Mouse (Mus musculus) right cerebral cortex, postnatal 25 days (tissue): ENCODE measurements around the gene Dhrs2.

Experiments used
- DNase-seq: peaks from one replicate; pipeline ENCODE4 v3.0.0; 2022

The Dhrs2 gene

DNA sequence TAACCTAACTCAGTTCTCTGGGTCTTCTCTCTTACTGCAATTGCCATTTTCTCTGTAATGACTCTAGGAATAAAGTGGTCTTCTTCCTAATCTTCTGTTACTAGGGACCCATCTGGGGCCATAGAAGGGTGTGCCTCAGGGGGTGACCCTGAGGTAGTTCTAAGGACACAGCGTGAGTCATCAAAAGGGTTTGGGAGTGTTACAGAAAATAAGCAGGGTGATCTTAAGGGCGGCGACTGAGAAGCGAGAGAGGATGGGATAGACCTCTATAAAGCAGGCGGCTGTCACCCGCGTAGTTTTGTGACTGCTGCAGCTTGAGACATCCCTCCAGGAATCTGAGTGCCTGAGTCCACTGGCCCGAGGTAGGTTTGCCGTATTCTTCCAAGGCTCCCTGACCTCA is at the start of gene Dhrs2:
Gene Dhrs2 (plus strand): TSS at position 301 of the 400 bp plus-strand sequence.
- DNase-seq = no peak

GRCm38 (mm10) chr14:55174164-55174563 is 47.6 kb upstream of the Dhrs2 start:
- no peak for DNase-seq

DNA sequence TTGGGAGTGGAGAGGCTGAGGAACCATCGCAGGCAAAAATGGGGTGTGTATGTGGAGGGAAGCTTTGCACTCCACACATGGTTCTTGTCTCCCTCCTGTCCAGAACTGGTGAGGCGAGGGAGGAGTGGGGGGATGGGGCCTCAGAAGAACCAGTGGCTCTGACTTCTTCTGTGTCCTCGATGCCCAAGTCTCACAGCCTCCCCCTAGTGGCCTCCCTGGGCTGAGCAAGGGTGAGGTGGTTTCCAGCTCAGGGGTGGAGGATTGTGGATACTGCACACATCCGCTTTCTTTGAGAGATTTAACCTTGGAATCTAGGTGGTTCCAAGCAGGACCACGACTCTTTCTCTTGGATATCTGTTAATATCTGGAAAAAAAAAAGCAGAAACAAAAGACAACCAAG is 44.5 kb upstream of the Dhrs2 start:
- DNase-seq = peak; percentile 36

DNA sequence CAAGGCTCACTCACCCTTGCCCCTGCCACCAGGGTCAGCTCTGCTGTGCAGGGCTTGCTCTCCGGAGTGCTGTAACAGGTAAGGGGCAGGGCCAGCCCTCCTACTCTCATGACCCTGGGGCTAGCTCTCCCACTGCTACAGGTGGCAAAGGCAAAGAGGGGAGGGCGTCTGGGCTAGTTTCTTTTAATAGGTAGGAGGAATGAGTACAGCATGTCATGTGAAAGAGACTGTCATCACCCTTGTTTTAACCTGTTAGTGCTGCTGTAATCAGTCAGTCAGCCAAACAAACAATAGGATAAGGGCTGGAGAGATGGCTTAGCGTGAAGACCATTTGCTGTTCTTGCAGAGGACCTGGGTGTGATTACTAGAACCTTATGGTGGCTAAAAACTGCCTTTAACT is 40.9 kb upstream of the Dhrs2 start:
- no peak for DNase-seq

DNA sequence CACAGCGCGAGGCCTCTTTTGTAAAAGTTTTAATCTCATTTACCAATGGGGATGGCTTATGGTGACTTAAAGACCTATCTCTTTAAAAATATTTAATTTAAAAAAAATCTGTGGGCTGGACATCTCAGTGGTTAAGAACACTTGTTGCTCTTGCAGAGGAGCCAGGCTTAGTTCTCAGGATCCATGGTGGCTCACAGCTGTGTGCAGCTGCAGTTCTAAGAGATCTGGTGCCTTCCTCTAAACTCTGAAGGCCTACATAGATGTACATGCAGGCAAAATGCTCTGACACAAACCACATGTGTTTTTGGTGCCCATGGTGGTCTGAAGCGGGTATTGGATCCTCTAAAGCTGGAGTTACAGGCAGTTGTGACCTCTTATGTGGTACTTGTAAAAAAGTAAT is 38.6 kb upstream of the Dhrs2 start:
- DNase-seq = no peak

DNA sequence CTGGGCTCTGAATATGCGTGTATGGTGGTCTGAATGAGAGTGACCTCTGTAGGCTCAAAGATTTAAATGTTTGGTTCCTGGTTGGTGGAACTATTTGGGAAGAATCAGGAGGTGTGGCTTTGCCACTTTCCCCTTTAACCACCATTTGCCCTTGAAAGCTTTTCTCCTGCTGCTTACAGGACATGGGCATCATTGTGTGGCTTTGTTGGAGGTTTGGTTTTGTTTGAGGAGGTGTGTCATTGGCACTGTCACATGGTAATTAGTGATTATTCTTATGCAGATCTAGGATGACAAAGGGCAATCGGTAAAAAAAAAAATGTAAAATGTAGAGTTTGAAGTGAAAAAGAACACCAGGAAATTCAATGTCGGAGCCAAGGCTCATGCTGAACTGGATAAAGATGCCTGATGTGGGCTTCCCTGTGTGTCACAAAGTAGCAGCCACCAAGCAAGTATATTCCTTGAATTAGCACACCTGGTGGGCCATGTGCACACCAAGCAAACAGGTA is 37.1 kb upstream of the Dhrs2 start:
- no peak for DNase-seq

DNA sequence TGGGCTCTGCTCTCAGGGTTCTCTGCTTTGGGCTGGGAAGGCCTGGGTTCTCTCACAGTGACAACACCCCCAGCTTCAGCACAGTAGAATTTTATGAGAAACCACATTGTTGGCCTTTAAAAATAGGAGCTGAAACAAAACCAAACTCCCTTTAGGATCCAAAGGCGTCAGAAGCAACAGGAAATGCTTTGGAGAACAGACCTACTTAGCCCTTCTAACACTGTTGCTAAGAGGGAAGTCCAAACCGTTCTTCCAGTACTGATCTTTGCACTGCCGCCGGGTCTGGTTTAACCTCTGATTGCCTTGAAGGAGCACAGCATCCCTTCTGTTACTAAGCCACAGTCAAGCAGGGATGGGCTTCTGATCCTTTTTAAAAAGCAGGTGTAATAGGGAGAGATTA is 33.3 kb upstream of the Dhrs2 start:
- peak; percentile 12 for DNase-seq

GRCm38 (mm10) chr14:55189351-55189769 is 32.4 kb upstream of the Dhrs2 start:
- DNase-seq = peak; percentile 63

DNA sequence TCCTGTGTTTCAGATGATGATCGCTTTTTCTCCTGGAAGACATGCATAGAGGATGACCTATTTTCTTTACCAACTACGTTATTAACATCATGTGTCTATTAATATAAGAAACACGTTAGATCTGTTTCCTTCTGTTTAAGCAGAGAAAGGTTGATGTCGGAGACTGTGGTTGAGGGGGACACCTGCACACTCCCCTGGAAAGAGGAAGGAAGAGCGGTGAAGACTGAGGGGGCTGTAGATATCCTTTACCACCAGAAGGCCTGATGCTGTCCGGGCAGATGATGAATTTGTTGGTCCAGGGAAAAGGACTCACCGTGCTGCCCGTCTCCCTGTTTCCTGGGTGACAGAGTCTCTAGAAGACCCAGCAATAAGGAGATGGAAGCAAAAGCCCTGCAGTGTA is 28.5 kb upstream of the Dhrs2 start:
- no peak for DNase-seq

- DNase-seq = no peak
Measured at GRCm38 (mm10) chr14:55193876-55194635, 27.8 kb upstream of the Dhrs2 start.

DNA sequence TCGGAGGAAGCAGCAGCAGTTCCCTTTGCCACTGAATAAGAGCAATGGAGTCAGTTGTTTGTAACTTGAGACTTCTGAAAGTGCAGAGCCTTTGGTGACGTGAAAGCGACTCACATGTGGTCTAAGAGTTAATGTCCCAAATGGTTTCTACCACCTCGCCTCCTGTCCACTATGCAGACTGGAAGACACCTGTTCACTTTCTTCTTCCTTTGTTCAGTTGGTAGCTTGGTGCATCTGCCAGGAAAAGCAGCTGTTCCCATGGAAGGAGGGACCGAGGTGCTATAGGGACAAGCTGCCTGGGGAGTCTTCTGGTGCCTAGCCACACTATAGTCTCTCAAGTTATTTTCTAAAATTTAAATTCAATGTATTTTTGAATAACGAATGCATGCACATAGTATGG is 27.0 kb upstream of the Dhrs2 start:
- no peak for DNase-seq

DNA sequence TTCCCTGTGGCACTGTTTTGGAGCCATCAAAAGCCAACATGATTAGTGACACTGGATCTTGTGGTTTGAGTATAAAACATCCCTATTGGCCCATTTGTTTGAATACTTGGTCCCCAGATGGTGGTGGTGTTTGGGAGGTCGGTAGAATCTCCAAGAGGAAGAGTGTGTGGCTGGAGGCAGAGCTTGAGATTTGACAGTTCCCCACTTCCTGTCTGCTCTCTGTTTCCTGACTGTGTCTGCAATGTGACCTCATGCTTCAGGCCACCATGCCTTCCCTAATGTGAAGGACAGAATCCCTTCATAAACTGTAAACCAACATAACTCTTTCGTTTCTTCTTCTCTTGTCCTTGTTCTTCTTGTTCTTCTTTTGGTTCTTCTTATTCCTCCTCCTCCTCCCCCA is 24.7 kb upstream of the Dhrs2 start:
- no peak for DNase-seq

DNA sequence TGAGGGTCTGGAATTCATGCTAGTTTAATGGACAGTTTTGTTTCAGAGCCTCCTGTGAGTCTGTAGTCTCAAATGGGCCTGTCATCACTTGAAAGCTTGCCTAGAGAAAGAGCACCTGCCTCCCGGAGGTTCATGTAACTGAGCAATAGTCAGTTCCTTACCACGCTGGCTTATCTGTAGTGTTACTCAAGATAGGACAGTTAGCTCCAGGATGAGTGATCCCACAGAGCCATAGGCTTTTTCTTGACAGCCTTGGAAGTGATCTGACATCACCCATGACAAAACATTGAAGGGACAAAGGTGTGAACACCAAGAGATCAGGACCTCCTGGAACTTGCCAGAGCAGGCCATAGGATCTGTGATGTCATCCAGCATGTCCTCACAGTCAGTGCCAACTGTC is 23.6 kb upstream of the Dhrs2 start:
- DNase-seq = no peak

DNA sequence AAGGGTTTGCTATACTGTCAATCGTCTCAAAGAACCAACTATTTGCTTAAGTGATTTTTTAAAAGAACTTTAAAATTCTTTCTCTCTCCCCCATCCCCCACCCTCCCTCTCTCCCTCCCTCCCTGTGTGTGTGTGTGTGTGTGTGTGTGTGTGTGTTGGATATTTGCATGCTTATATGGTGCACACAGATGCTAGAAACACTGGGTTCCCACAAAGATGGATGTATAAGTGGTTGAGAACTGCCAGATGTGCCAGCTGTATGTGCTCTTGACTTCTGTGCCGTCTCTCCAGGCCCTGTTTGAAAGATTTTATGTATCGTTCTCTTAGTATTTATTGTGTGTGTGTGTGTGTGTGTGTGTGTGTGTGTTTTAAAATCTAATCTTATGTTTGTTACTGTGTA is 17.3 kb upstream of the Dhrs2 start:
- no peak for DNase-seq

DNA sequence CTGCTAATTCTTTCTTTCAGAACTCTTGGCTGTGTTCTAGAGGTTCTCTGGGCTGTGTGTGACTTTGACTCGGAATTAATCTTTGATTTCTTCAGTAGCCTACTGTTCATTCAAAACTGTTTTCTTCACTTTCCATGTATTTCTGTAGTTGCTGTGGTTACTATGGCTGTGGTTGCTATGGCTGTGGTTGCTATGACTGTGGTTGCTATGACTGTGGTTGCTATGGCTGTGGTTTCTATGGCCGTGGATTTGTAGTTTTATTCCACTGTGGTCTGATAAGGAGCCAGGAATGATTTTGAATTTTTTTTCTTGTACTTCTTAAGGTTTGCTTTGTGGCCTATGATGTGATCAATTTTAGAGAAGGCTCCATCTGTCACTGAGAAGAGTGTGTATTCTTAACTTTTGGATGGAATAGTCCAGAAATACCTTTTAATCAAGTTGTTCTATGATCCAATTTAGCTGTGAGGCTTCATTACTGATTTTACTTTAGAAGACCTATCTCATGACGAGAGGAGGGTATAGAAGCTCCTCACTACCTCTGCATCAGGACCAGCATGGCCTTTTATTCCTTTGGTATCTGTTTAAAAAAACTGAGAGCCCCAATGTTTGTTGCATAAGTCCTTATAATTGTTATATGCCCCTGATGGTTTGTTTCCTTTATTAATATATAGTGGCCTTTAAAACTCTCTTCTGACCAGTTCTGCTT is 16.6 kb upstream of the Dhrs2 start:
- peak; percentile 48 for DNase-seq

- no peak for DNase-seq
Measured at GRCm38 (mm10) chr14:55208306-55208705, 13.5 kb upstream of the Dhrs2 start.

GRCm38 (mm10) chr14:55213621-55214020 is 8.2 kb upstream of the Dhrs2 start:
- DNase-seq = no peak

DNA sequence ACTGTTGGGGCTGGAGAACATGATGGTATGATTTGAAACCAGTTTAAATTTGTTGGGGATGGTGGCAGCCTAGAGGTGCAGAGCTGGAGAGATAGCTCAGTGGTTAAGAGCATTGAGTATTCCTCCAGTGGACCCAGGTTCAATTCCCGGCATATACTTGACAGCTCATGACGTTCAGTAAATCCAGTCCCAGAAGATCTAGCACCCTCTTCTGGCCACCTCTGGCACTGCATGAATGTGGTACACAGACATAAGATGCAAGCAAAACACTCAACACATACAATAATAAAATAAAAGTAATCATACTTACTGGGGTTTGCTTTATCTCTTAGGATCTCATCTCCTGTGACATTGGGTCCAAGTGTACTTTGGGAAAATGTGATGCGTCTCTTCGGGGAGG is 7.3 kb upstream of the Dhrs2 start:
- no peak for DNase-seq

DNA sequence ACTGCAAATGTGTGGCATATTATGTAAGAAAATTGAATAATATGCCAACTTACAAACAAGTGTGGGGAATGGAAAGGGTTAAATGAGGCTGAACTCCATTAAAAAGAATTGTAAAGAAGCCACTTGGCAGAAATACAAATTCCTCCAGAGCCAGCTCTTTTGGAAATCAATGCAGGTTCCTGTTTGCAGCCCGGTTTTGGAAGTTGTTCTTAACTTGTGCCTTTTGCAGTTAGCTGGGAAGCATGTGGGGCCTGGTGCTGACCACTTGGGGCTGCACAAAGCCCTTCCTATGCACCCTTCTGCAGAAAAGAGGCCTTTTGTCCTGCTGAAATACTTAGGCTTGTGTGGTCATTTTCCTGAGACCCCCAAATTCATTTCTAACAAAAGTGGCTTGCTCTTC is 1.4 kb downstream of the Dhrs2 start:
- no peak for DNase-seq

DNA sequence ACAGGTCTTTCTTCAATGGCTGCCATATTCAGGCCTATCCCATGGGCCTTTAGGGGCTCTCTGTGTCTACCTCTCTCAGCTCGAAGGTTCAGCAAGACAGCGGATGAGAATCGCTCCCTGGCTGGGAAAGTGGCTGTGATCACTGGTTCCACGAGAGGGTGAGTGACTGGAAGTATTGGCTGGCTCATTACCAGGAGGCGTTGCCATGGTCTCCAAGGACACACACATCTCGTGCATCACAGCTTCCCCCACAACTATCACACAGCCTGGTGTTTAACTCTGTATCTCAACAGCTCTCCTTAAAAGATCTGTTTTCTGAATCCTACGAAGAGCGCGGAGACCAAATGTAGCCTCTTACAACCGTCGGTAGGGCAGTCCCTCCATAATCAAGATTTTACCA is 12.8 kb downstream of the Dhrs2 start:
- no peak for DNase-seq

DNA sequence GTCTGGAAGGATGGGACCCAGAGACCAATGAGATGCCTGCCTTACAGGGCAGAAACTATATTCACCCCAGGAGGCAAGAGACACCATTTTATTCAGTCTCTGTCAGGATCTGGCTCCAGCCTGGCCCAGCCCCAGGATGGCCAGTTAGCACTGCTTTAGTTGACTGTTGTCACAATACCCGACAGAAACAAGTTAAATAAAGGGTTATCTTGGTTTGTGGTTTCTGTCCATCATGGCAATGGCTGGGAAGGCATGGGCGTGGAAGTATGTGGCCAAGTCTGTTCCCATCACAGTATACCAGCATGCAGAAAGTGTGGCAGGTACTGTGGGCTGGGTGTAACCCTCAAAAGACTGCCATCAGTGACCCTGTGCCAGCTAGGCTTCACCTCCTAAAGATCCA is 14.9 kb downstream of the Dhrs2 start:
- DNase-seq = no peak

GRCm38 (mm10) chr14:55242664-55243063 is 20.9 kb downstream of the Dhrs2 start:
- DNase-seq = no peak

- no peak for DNase-seq
Measured at GRCm38 (mm10) chr14:55247181-55247580, 25.4 kb downstream of the Dhrs2 start.

DNA sequence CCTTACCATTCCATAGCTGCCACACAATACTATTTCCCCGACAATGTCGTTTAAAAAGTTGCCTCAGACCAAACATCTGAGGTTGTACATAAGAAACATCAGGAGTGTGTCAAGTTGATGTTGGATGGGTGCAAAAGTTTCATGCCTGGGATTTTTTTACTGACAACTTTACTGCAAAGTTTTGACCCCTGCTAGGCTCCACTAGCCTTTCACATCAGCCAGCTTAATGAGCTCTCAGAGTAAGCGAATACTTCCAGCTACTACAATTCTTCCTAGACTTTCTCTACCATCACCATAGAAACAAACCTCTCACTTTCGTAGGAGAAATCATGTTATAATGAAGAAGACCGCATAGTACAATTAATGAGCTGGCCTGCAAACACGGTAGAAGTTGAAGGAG is 26.5 kb downstream of the Dhrs2 start:
- no peak for DNase-seq

DNA sequence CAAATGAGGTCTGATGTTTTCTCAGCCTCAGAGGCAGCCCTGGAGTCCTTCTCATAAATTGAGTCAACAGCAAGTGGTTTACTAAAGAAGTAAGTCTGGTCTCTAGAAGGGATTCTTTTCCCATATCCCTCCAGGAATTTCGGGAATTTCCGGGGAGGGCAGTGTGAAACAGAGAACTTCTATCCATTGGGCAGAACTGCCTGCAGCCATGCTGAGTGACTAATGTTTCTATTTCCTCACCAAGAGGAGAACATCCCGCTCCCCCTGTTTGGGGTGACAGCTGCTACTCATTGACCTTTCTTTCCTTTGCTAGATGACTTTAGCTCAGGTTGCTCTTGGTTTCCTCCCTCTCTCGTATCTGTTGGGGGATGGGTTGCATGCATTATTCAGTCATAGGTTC is 31.8 kb downstream of the Dhrs2 start:
- DNase-seq = no peak
